Mouse (Mus musculus): ENCODE data around the gene Apoc2. TPM values are rescaled to one million over a fixed set of nuclear protein-coding genes. Genes with fewer than 3 reads are reported as not detected.

Apoc2 gene
- polyA plus RNA-seq, 1 experiment from 2014 or later: 2.7 TPM

Other genes with a start within 250 kb of the Apoc2 start
- 8.2 and 9.3 TPM in 2 replicates for gene Mark4, start 219.1 kb downstream of the Apoc2 start, polyA plus RNA-seq (2015; fragmentation: Nextera tagmentation; extraction: Ambion mirVana)
- 1.4 and 1.6 TPM in 2 replicates for gene Exoc3l2, start 214.6 kb downstream of the Apoc2 start, polyA plus RNA-seq (2015; fragmentation: Nextera tagmentation; extraction: Ambion mirVana)
- gene Bloc1s3, start 169.6 kb downstream of the Apoc2 start, polyA plus RNA-seq (2015; fragmentation: Nextera tagmentation; extraction: Ambion mirVana): 1.8 and 2.0 TPM in 2 replicates
- 94.7 and 97.9 TPM in 2 replicates for gene Trappc6a, start 169.5 kb downstream of the Apoc2 start, polyA plus RNA-seq (2015; fragmentation: Nextera tagmentation; extraction: Ambion mirVana)
- 1.7 and 2.5 TPM in 2 replicates for gene Nkpd1, start 160.1 kb downstream of the Apoc2 start, polyA plus RNA-seq (2015; fragmentation: Nextera tagmentation; extraction: Ambion mirVana)
- 25.1 and 26.3 TPM in 2 replicates for gene Ppp1r37, start 114.9 kb downstream of the Apoc2 start, polyA plus RNA-seq (2015; fragmentation: Nextera tagmentation; extraction: Ambion mirVana)
- 1.00 and 1.1 TPM in 2 replicates for gene Zfp296, start 100.7 kb downstream of the Apoc2 start, polyA plus RNA-seq (2015; fragmentation: Nextera tagmentation; extraction: Ambion mirVana)
- gene Gemin7, start 100.3 kb downstream of the Apoc2 start, polyA plus RNA-seq (2015; fragmentation: Nextera tagmentation; extraction: Ambion mirVana): 144 and 149 TPM in 2 replicates
- 49.6 and 49.8 TPM in 2 replicates for gene Clasrp, start 73.5 kb downstream of the Apoc2 start, polyA plus RNA-seq (2015; fragmentation: Nextera tagmentation; extraction: Ambion mirVana)
- gene Relb, start 48.5 kb downstream of the Apoc2 start, polyA plus RNA-seq (2015; fragmentation: Nextera tagmentation; extraction: Ambion mirVana): 11.8 and 14.1 TPM in 2 replicates
- 73.4 and 73.8 TPM in 2 replicates for gene Clptm1, start 12.9 kb downstream of the Apoc2 start, polyA plus RNA-seq (2015; fragmentation: Nextera tagmentation; extraction: Ambion mirVana)
- gene Gm44805, start 3.5 kb upstream of the Apoc2 start, polyA plus RNA-seq (2015; fragmentation: Nextera tagmentation; extraction: Ambion mirVana): not detected in 2 replicates
- gene Apoc4, start 3.5 kb upstream of the Apoc2 start, polyA plus RNA-seq (2015; fragmentation: Nextera tagmentation; extraction: Ambion mirVana): 0.41 TPM in 1 of 2 replicates, not detected in the other
- 46.2 and 57.9 TPM in 2 replicates for gene Apoc1, start 14.7 kb upstream of the Apoc2 start, polyA plus RNA-seq (2015; fragmentation: Nextera tagmentation; extraction: Ambion mirVana)
- 409 and 468 TPM in 2 replicates for gene Apoe, start 21.2 kb upstream of the Apoc2 start, polyA plus RNA-seq (2015; fragmentation: Nextera tagmentation; extraction: Ambion mirVana)
- gene Tomm40, start 37.5 kb upstream of the Apoc2 start, polyA plus RNA-seq (2015; fragmentation: Nextera tagmentation; extraction: Ambion mirVana): 129 and 139 TPM in 2 replicates
- 84.5 and 85.1 TPM in 2 replicates for gene Nectin2, start 72.5 kb upstream of the Apoc2 start, polyA plus RNA-seq (2015; fragmentation: Nextera tagmentation; extraction: Ambion mirVana)
- gene Bcam, start 93.1 kb upstream of the Apoc2 start, polyA plus RNA-seq (2015; fragmentation: Nextera tagmentation; extraction: Ambion mirVana): 120 and 150 TPM in 2 replicates
- gene Cblc, start 118.9 kb upstream of the Apoc2 start, polyA plus RNA-seq (2015; fragmentation: Nextera tagmentation; extraction: Ambion mirVana): 14.6 and 15.2 TPM in 2 replicates
- 3.9 and 4.4 TPM in 2 replicates for gene Bcl3, start 144.8 kb upstream of the Apoc2 start, polyA plus RNA-seq (2015; fragmentation: Nextera tagmentation; extraction: Ambion mirVana)
- not detected in 2 replicates for gene Gm19345, start 174.1 kb upstream of the Apoc2 start, polyA plus RNA-seq (2015; fragmentation: Nextera tagmentation; extraction: Ambion mirVana)
- not detected in 2 replicates for gene Ceacam16, start 183.4 kb upstream of the Apoc2 start, polyA plus RNA-seq (2015; fragmentation: Nextera tagmentation; extraction: Ambion mirVana)
- gene Ceacam19, start 210.0 kb upstream of the Apoc2 start, polyA plus RNA-seq (2015; fragmentation: Nextera tagmentation; extraction: Ambion mirVana): 11.1 and 11.2 TPM in 2 replicates
- gene Pvr, start 243.2 kb upstream of the Apoc2 start, polyA plus RNA-seq (2015; fragmentation: Nextera tagmentation; extraction: Ambion mirVana): 13.4 and 13.7 TPM in 2 replicates

All from limb, embryonic 15.5 days (tissue).